Mouse (Mus musculus) embryonic facial prominence, embryonic 10.5 days (tissue): ENCODE results near the gene Gm49336. TPM values are rescaled to one million over a fixed set of nuclear protein-coding genes. Genes with fewer than 3 reads are reported as not detected.

ENCODE experiments used
- DNase-seq: peaks from one replicate; pipeline ENCODE4 v3.0.0-alpha.2; 2017; ENCODE audit warnings: low spot score
- H3K27ac ChIP-seq: fragments of 300-500 bp; sonication (generic); replicated peaks from 2 replicates; pipeline ENCODE4 v1.5.1; 2016; ENCODE audit warnings: mild to moderate bottlenecking
- H3K27me3 ChIP-seq: fragments of 300-500 bp; sonication (generic); replicated peaks from 2 replicates; pipeline ENCODE4 v1.6.1; 2016; ENCODE audit warnings: low read depth, mild to moderate bottlenecking; ENCODE audit not compliant: poor library complexity, severe bottlenecking
- H3K36me3 ChIP-seq: fragments of 300-500 bp; sonication (generic); replicated peaks from 2 replicates; pipeline ENCODE4 v1.6.1; 2016; ENCODE audit warnings: mild to moderate bottlenecking, moderate library complexity
- H3K4me1 ChIP-seq: fragments of 300-500 bp; sonication (generic); 2 replicates; pipeline ENCODE4 v1.6.1; 2016
- H3K4me3 ChIP-seq: fragments of 300-500 bp; sonication (generic); 2 replicates; pipeline ENCODE4 v1.5.1; 2016; ENCODE audit warnings: mild to moderate bottlenecking, moderate library complexity
- H3K9me3 ChIP-seq: fragments of 300-500 bp; sonication (generic); 2 replicates; pipeline ENCODE4 v1.6.1; 2016; ENCODE audit warnings: mild to moderate bottlenecking
- WGBS: fragments of 180-500 bp; shearing (Covaris S2); methylation state at CpG from one replicate; pipeline ENCODE4 v1.1.7; 2016; 5-methylcytosine and 5-hydroxymethylcytosine counted together
- polyA plus RNA-seq: library from polyadenylated mRNA; unstranded; fragments of >200 nt; fragmentation: Nextera tagmentation; extraction: Ambion mirVana; gene quantifications from 2 replicates; pipeline ENCODE4 v1.2.1, GENCODE M21; 2016

Gene Gm49336
- polyA plus RNA-seq: 59.6 and 62.0 TPM in 2 replicates

DNA sequence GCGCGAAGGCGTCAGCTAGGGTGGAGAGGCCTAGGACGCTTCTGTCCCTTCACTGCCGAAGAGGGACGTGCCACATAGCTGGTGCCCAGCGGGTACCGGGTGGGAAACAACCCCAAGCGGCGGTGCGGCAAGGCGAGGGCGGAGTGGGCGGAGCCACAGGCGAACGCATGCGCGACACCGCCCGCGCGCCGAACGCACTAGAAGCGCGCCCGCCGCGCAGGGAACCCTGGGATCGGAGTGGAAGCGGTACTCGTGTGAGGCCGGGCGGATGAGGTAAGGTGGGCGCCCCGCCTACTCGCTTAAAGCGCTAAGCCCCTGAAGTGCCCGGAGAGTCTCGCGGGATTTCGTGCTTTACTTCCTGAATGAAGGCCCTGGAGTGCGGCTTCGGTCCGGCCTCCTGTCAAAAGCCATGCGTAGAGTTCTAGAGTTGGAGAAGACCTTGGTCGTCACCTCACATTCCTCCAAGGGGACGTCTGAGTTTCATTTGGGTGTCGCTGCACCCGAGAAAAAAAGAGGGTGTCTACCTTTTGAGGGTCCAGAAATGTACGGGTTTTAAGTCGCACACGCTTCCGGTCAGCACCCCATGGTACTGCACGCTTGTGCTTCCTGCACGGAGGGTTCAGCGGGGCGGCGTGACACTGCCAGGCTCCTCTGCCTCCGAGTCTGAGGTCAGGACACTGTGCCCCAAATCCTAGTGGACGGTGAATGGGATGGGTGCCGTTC, at the start of gene Gm49336, which contains the start of gene Nupl1:
TSS of gene Gm49336 (minus strand) at position 227 of the 723 bp plus-strand sequence.
TSS of gene Nupl1 (minus strand) at position 151 of the 723 bp plus-strand sequence.
- H3K4me3 ChIP-seq: peak within 1 kb of the TSS; percentile 94
- H3K9me3 ChIP-seq: no peaks in the 10 kb centered on the region
- DNase-seq: peak; percentile 98
- peaks cover 25% of the 10 kb centered on the region for H3K4me1 ChIP-seq
- WGBS: under 1% methylated on average over 62 of the region's 62 CpGs
- H3K27ac ChIP-seq: peak within 1 kb of the TSS; percentile 95
- H3K27me3 ChIP-seq: no peaks in the 10 kb centered on the region
- peaks cover 7% of the 10 kb centered on the region for H3K36me3 ChIP-seq

DNA sequence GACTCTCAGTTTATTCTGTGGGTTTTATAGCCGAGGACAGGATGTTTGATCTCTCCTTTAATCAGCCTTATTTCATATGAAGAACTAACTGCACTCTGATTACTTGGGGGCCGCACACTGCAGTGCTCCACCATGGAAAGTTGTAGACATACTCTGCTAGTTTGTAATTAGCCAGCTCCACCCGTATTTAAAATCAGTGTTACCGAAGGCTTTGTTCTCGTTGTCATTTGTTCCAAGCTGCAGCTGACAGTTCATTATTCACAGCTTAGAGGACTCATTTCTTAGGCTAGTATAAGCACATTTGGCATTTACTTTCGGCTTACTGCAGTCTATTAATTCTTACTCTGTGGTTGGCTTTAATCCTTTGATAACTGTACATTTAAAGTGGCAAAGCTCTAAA, 49.7 kb upstream of the Gm49336 start:
- Histone ChIP-seq H3K27ac (no peak overlapping the region), H3K36me3 (peaks cover 24% of the 10 kb centered on the region), H3K9me3 (no peaks in the 10 kb centered on the region), H3K4me3 (no peak overlapping the region), H3K4me1 (no peaks in the 10 kb centered on the region), H3K27me3 (no peaks in the 10 kb centered on the region)
- no peak for DNase-seq
- WGBS: 84% methylated on average over 6 of the region's 6 CpGs

DNA sequence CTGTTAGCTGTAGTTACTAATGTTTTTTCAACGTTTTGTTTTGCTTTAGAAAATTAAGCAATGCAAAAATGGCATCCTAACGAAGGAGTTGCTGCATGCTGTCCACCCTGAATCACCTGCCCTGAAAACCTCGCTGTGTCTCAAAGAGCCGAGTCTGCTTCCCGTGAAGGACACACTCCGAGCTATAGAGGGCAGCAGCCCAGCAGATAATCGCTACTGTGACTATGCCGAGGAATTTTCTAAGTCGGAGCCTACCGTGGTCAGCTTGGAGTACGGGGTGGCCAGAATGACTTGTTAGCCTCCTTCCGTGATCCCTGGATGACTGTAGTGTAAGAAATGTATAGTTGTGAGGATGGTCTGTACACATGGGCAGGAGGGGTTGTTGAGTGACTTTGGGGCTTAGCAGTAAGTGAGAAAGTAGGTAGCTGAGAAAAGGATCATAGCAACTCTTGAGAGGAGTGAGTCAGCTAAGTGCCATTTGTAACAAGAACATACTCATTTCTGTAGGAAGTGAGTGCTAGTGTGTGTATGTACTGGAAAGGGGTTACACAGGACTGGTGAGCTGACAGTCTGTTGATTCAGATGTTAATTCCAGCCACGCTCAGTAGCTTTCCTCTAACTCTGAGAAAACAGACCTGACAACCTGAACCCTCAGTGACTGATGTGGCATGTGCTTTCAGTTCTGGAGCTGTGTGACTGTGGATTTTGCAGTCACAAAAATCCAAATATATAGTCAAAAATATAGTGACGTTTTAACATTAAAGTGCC, 49.1 kb upstream of the Gm49336 start:
- Histone ChIP-seq H3K4me3 (no peak overlapping the region), H3K27ac (no peak overlapping the region), H3K4me1 (no peaks in the 10 kb centered on the region), H3K9me3 (no peaks in the 10 kb centered on the region), H3K36me3 (peaks cover 24% of the 10 kb centered on the region), H3K27me3 (no peaks in the 10 kb centered on the region)
- DNase-seq: no peak
- 72% methylated on average over 14 of the region's 14 CpGs for WGBS

DNA sequence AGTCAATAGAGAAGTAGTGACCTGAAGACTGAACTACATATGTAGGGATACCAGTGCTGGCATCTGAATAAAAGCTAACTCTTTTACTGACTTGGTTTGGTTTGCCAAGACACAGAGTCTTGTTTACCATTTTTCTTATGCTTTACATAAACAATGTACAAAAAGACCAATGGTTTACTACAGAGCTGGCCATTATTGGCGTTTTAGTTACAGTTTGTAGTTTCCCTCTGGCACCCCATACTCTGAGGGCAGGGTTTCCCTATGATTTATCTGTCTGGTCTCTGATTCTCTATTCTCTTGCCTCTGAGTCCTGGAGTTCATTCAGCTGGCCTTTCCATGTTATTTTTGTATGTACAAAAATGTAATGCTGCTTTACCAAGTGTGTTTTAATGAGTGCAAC, 44.2 kb upstream of the Gm49336 start:
- no peak for DNase-seq
- H3K9me3 ChIP-seq: no peaks in the 10 kb centered on the region
- H3K27me3 ChIP-seq: no peaks in the 10 kb centered on the region
- 85% methylated on average over 1 of the region's 1 CpGs for WGBS
- H3K36me3 ChIP-seq: peaks cover 26% of the 10 kb centered on the region
- no peak overlapping the region for H3K27ac ChIP-seq
- H3K4me3 ChIP-seq: no peak overlapping the region
- no peaks in the 10 kb centered on the region for H3K4me1 ChIP-seq

DNA sequence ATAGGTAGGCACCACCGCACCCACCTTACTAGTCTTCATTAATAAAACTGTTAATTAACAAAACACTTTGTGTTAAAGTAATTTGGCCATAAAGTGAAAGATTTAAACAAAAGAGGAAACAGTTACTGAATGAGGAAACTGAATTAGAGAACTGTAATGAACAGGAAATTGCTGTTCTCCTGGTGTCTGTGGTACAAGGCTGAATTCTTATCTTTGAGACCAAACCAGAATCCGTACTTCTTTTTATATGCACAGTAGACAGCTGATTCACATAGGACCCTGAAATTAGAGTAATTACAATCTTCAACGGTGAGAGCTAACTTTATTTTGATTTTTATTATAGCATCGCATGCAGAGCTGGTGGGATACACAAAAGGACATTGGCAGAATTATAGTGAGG, 39.1 kb upstream of the Gm49336 start:
- DNase-seq: no peak
- Histone ChIP-seq H3K4me3 (no peak overlapping the region), H3K4me1 (no peaks in the 10 kb centered on the region), H3K9me3 (no peaks in the 10 kb centered on the region), H3K36me3 (peaks cover 26% of the 10 kb centered on the region), H3K27me3 (no peaks in the 10 kb centered on the region), H3K27ac (no peak overlapping the region)
- 93% methylated on average over 4 of the region's 4 CpGs for WGBS

DNA sequence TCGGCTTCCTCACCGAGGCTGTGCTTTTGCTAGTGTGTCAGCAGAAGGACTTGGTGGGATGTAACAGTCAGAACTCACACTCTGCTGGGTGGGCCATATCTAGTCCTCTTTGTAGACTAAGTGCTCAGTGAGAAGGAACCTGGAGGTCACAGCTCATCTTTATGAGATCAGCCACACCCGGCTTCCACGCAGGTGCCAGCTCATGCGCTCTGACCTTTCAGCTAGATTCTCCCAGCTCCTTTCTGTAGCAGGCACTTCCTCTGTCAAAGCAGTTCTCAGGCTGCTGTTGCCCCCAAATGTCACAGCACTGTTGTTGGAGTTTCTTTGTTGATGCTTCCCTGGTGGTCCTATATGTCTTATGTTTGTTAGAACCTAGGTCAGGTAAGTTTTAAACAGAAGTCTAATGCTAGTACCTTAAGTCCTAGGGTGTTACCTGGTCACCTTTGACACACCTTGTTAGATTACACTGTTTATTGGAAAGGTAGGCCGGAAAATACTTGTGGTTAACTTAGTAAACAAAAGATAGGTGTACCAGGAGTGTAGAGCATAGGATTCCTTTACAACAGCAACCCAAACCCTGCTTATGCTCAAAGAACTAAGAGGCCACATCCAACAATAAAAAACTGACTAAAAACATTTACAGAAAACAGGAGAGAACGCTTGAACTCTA, 35.0 kb upstream of the Gm49336 start:
- WGBS: 90% methylated on average over 7 of the region's 7 CpGs
- Histone ChIP-seq H3K36me3 (peaks cover 23% of the 10 kb centered on the region), H3K9me3 (no peaks in the 10 kb centered on the region), H3K4me1 (no peaks in the 10 kb centered on the region), H3K27ac (no peak overlapping the region), H3K4me3 (no peak overlapping the region), H3K27me3 (no peaks in the 10 kb centered on the region)
- no peak for DNase-seq

DNA sequence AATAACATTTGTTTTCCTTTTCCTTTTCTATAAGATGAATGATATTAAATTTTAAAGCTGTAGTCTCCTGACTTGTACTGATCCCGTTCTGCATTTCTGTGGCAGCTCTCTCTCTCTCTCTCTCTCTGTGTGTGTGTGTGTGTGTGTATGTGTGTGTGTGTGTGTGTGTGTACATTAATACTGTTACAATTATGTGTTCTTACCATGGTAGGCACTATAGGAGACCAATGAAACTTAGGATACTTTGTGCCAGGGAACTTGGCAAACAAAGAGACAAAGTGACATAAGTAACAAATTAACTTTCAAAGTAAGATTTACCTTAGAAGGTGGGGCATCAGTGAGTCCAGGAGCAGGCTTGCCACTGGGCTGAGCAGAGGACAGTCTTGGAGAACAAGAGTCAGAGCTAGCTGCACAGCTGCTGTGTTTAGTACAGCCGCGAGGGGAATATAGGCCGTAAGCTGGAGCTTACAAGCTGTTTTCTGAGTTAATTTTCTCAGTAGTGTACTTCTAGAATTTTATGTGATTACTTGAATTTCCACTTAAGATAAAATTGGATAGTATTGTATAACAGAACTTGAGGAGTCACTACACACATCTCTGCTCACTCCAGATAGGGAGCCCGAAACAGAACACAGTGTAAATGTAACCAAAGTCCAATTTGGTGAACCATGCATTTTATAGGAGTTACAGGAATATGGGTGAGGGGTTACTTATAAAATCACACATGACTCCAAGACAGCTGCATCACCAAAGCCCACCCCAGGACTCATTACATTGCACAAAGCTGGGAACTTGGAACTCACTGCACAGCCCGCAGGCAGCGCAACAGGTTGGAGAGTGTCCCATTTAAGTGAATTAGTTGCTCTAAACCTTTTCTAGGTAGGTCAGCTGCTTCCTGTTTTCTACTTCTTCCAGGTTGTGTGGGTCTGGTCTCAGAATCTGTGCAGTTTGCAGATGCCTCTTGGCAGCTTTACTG, 24.3 kb upstream of the Gm49336 start:
- H3K36me3 ChIP-seq: no peaks in the 10 kb centered on the region
- 95% methylated on average over 7 of the region's 7 CpGs for WGBS
- H3K4me3 ChIP-seq: no peak overlapping the region
- no peak overlapping the region for H3K27ac ChIP-seq
- peaks cover 5% of the 10 kb centered on the region; the same call in 1 of the 2 replicates for H3K4me1 ChIP-seq
- H3K27me3 ChIP-seq: no peaks in the 10 kb centered on the region
- DNase-seq: no peak
- H3K9me3 ChIP-seq: no peaks in the 10 kb centered on the region

DNA sequence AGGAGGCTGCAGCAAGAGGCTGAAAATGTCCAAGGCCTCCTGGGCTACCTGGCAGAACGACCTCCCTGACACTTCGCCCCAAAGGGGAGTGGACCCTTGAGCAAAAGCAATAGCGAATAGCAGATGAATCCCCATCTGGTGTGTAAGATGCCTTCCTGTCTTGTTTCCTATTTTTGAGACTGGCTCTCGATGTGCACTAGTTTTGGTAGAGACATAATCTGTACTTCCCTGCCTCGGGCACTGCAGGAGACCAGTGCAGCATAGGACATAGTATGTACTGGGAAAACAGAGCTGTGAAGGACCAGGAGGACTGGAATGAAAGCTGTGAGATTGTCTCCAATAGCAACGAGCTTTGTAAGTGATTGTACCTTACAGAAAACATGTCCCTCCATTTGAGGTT, 22.0 kb upstream of the Gm49336 start:
- H3K4me1 ChIP-seq: peaks cover 5% of the 10 kb centered on the region; the same call in 1 of the 2 replicates
- no peak for DNase-seq
- no peaks in the 10 kb centered on the region for H3K36me3 ChIP-seq
- no peaks in the 10 kb centered on the region for H3K27me3 ChIP-seq
- H3K9me3 ChIP-seq: no peaks in the 10 kb centered on the region
- whole genome bisulfite sequencing: 80% methylated on average over 6 of the region's 6 CpGs
- H3K27ac ChIP-seq: no peak overlapping the region
- H3K4me3 ChIP-seq: no peak overlapping the region

DNA sequence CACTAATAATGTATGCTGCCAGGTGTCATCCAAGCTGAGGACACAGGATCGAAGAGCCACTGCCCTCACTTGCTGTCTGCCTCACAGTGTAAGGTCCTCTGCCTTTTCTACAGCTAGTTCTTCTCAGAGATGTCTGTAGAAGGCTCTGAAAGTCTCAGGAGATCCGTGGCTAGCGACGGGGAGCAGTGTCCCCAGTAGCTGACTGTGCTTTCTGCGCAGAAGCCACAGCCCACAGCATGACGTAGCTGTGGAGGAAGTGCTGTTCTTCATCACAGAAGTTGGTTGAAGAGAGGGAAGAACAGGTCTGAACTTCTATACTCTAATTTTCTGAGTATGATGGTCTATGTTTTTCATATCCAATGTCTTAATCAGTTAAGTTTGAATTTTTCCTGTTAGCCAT, 18.0 kb upstream of the Gm49336 start:
- DNase-seq: no peak
- no peaks in the 10 kb centered on the region for H3K27me3 ChIP-seq
- no peaks in the 10 kb centered on the region for H3K36me3 ChIP-seq
- H3K9me3 ChIP-seq: no peaks in the 10 kb centered on the region
- WGBS: 85% methylated on average over 6 of the region's 6 CpGs
- H3K4me3 ChIP-seq: no peak overlapping the region
- H3K27ac ChIP-seq: no peak overlapping the region
- peaks cover 18% of the 10 kb centered on the region for H3K4me1 ChIP-seq

DNA sequence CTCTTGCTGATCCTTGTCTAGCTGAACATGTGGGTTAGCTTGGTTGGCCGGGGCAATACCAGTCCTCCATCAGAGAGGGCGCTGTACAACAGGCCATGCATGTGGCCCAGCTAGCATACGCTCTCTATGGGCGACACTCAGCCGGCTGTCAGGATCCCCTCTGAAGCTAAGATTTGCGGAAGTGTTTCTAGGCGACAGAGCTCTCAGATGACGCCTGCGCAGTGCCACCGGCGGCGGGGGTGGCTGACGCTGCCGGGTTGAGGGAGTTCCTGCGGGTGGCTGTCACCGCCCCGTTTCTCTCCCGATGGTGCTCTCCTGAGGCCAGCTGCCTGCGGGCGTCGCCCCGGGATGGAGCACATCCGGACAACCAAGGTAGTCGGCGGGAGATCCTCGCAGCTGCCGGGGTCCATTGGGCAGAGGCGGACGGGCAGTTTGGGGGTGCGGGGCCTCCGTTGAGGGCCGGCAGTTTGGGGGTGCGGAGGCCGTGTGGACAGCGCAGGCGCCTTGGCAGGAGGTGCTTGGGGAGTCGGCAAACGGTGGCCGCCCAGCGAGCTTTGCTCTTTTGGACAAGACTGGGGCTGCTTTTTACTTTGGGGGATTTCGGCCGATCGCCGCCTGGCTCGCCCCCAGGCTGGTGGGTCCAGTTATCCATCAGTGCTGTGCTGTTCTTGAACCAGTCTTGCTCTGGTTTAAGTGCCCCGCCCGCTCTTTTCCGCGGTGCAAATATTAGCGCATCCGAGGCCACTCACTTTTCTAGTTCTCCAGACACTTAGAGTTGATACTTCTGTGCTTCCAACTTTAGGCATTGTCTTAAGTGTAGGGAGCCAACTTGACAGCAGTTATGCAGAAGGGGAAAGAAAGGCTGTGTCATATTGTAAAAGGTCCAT, 13.9 kb upstream of the Gm49336 start, which contains the start of gene Mtmr6:
TSS of gene Mtmr6 (plus strand) at position 239 of the 887 bp plus-strand sequence.
- peak within 1 kb of the TSS; percentile 87 for H3K27ac ChIP-seq
- no peaks in the 10 kb centered on the region for H3K9me3 ChIP-seq
- DNase-seq: peak; percentile 96
- peaks cover 13% of the 10 kb centered on the region; the same call in 1 of the 2 replicates for H3K4me1 ChIP-seq
- peak within 1 kb of the TSS; percentile 91 for H3K4me3 ChIP-seq
- no peaks in the 10 kb centered on the region for H3K27me3 ChIP-seq
- H3K36me3 ChIP-seq: no peaks in the 10 kb centered on the region
- under 1% methylated on average over 51 of the region's 51 CpGs for WGBS

DNA sequence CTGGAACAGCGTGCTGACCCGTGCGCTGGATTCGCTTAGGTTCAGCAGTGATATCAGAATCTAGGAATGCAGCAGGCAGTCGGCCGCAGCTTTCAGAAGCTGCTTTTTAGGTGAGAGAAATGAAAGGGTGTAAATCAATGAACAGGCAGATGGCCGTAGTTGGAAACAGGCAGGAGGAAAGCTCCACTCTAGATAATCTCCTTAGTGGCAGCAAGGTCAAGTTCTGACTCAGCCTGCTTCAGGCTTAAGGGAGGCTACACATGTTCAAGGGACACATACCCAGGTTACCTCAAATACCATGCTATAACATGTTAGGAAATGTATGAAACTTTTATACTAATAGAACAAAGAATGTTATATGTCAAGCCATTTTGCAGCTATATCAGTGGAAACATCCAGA, 11.0 kb upstream of the Gm49336 start:
- Histone ChIP-seq H3K27ac (no peak overlapping the region), H3K9me3 (no peaks in the 10 kb centered on the region), H3K4me1 (peaks cover 13% of the 10 kb centered on the region; the same call in 1 of the 2 replicates), H3K36me3 (no peaks in the 10 kb centered on the region), H3K4me3 (no peak overlapping the region), H3K27me3 (no peaks in the 10 kb centered on the region)
- whole genome bisulfite sequencing: 84% methylated on average over 7 of the region's 7 CpGs
- DNase-seq: no peak
